ENCODE assay signal across 18 mouse cellular contexts in genomic region chr8:34753046-34753445, GRCm38 (mm10).
A peak's percentile ranks its signal among the peaks of the same experiment; 100 is the strongest.
DNase-seq lines count a peak whose midpoint lies in the region; ATAC-seq lines count a peak whose summit lies in the region.
"Had no signal": no experiment of that assay in that cellular context is flagged by ENCODE, and none has a peak within 500 bp of the region (broad histone marks: within the 10 kb centered on the region; RNA-seq: fewer than 3 reads in every experiment).

No protein-coding gene starts in this region.

- H3K9ac ChIP-seq in heart, embryonic 14.5 days (ENCODE audit: low read length): no peak overlapping the region
- H3K9ac ChIP-seq: embryonic facial prominence, embryonic 12.5 days; limb, embryonic 15.5 days had no signal

- H3K9me3 ChIP-seq in heart, embryonic 14.5 days (ENCODE audit: control insufficient read depth, low read length): no peaks in the 10 kb centered on the region
- H3K9me3 ChIP-seq: embryonic facial prominence, embryonic 12.5 days; limb, embryonic 15.5 days had no signal

- peaks cover 6% of the 10 kb centered on the region for H3K27me3 ChIP-seq in heart, embryonic 14.5 days (ENCODE audit: control insufficient read depth, insufficient read depth, low read length)
- H3K27me3 ChIP-seq: embryonic facial prominence, embryonic 12.5 days; limb, embryonic 15.5 days had no signal

- H3K27ac ChIP-seq in heart, embryonic 14.5 days (replicated peaks in 1 of 2; ENCODE audit: control insufficient read depth in 1 of 2, insufficient read depth in 1 of 2, low read depth in 2 of 2, low read length in 2 of 2): peak overlapping the region in 1 of 2 experiments; percentile 24; a peak in 1 of 4 replicates
- H3K27ac ChIP-seq: embryonic facial prominence, embryonic 12.5 days; limb, embryonic 15.5 days had no signal

- peaks cover 4 to 18% of the 10 kb centered on the region in 2 experiments for H3K4me1 ChIP-seq in heart, embryonic 14.5 days (ENCODE audit: control insufficient read depth in 2 of 2, insufficient read depth in 2 of 2, low read length in 2 of 2)
- H3K4me1 ChIP-seq: embryonic facial prominence, embryonic 12.5 days; limb, embryonic 15.5 days had no signal

- no peak overlapping the region for H3K4me3 ChIP-seq in heart, embryonic 14.5 days (ENCODE audit: control insufficient read depth in 1 of 2, insufficient read depth in 1 of 2, low read depth in 1 of 2, low read length in 2 of 2)
- H3K4me3 ChIP-seq: embryonic facial prominence, embryonic 12.5 days; limb, embryonic 15.5 days had no signal

- no peaks in the 10 kb centered on the region for H3K36me3 ChIP-seq in heart, embryonic 14.5 days (ENCODE audit: control insufficient read depth, insufficient read depth, low read length)
- H3K36me3 ChIP-seq: embryonic facial prominence, embryonic 12.5 days; limb, embryonic 15.5 days had no signal

- 5% methylated on average over 10 of the region's 10 CpGs for WGBS in heart, embryonic 14.5 days

- ATAC-seq in heart, embryonic 14.5 days (ENCODE audit: insufficient number of reproducible peaks, insufficient read depth, low FRiP score, low read depth): peak; percentile 70
- ATAC-seq: forebrain, embryonic 16.5 days; inflammation-experienced regulatory T-cells, adult 6 months had no signal

- peak overlapping the region; percentile 26 for H3K4me2 ChIP-seq in heart, embryonic 14.5 days (ENCODE audit: low read length)
- H3K4me2 ChIP-seq: embryonic facial prominence, embryonic 12.5 days; limb, embryonic 15.5 days had no signal

- DNase-seq in embryo, embryonic 10 days (ENCODE audit: low spot score): peak; percentile 26
- DNase-seq in embryo, embryonic 9.5 days (ENCODE audit: extremely low spot score): no peak
- DNase-seq in urinary bladder, postnatal 14 days (ENCODE audit: low spot score): peak; percentile 7
- no peak for DNase-seq in urinary bladder, adult 18-20 months (ENCODE audit: low spot score in 2 of 2)
- DNase-seq in yolk sac, embryonic 10.5 days (ENCODE audit: low spot score): peak; percentile 24
- DNase-seq in frontal cortex, postnatal 36 days (ENCODE audit: low spot score in 2 of 2): no peak
- no peak for DNase-seq in ovary, postnatal 10 days (ENCODE audit: low spot score)
- DNase-seq: adrenal gland, postnatal 36 days; cerebellum, adult 2 months; gastrocnemius, postnatal 10 days; kidney, adult 9 months; kidney, postnatal 36 days; lung, postnatal 14 days had no signal

Comparison
In these comparisons a context has a peak if more than half of its experiments do, and no peak if none do; other contexts are left out.
1. DNase-seq: peak in embryo, embryonic 10 days (single experiment), urinary bladder, postnatal 14 days (single experiment) and yolk sac, embryonic 10.5 days (single experiment); none in embryo, embryonic 9.5 days (single experiment), urinary bladder, adult 18-20 months (0 of 2), frontal cortex, postnatal 36 days (0 of 2) and ovary, postnatal 10 days (single experiment).